Mouse (Mus musculus) retina, adult 2 months (tissue): Measurements from ENCODE around the gene Zbtb43.

Experiments
- DNase-seq: peaks from one replicate; pipeline ENCODE4 v3.0.0-alpha.2; 2012; ENCODE audit warnings: low read depth, low spot score

The Zbtb43 gene

GRCm38 (mm10) chr2:33454816-33455215 lies 13.5 kb downstream of the Zbtb43 start:
- no peak for DNase-seq

DNA sequence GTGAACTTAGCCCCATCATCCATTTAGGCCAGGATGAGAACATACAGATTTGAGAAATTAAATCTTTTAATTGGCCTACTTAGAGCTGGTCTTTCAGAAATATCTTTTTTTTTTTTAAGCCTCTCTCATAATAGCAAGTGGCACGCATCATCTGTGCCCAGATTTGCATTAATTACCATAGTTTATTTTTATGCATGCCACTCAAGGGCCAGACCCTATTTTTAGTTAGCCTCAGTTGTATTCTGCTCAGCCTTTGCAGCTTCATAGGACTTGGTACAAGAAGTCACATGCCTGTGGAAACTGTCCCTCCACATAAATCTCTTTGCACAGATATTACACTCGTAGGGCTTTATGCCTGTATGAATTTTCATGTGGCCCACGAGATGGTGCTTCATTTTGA lies 14.9 kb downstream of the Zbtb43 start:
- DNase-seq = no peak

- no peak for DNase-seq
Observed at GRCm38 (mm10) chr2:33452721-33453120, 15.6 kb downstream of the Zbtb43 start.

- DNase-seq = no peak
Observed at GRCm38 (mm10) chr2:33452140-33452539, 16.2 kb downstream of the Zbtb43 start.

DNA sequence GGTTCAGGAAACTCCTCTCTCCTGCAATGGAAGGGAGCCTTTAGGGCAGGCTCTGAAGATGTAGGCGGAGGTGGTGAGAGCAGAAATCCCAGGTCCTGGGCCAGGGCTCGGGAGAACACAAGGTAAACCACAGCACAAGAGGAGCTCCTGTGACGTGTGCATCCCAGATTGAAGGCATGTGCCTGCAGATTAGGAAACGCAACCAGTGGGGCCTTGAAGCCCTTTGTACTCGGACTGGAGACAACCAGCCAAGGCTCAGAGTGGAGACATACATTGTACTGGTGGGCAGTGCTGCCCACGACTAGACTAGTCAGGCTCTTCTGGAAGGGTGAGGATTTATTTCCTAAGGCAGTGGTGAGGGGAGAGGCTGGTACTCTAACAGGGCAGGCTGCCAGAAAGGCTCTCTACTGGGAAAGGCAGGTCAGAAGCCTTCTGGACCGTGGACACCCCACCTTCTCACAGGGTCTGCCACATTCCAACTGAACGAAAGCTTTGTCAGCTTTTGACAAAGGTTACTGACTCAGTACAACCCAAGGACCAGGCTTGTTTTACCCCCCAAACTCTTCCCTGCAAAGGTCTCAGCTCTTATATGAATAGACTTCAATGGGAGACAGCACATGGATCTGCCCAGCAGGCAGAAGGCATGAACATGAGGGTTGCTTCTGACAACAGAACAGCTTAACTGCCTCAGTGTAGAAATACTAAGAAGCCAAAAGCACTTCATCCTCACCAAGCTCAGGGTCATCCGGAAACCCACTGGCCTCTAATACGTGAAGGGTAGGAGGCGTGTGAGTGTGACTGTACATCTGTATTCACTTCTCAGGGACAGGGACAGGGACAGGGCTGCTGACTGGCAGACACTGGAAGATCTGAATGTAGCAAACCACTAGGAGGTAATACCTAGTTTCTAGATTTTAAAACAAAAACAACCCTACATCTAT lies 17.1 kb downstream of the Zbtb43 start:
- no peak for DNase-seq

DNA sequence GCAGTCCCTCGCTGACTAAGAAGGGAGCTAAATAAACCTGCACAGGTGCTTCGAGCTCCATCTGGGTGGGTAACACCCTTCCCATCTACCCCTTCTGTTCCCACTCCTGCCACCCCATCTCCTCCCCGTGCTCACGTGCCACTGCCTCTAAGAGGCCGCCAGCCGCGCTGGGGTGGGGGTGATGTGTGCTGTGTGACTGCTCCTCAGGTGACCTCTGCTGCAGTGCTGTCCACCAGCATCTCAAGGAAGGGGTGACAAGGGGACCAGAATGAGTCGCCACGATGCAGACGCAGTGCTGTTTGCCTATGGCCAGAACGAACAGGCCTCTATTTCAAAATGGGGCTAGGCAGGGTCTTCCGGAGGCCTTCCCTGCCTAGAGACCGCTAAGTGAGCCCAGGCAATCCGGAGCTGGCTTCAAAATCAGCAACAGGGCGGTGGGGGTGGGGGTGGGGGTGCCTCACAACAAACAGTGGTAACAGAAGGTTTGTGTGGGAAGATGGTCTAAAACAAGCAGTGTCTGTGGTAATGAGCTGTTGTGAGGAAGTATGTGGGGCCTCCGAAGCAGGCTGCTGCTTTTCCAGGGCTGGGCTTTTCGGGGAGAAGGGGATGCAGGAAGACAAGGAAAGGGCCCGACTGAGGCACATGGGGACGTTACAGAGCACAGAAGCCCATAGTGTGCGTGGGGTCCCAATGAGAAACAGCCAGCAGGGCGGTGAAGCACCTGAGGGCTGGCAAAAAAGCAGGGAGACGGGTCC lies 19.1 kb downstream of the Zbtb43 start:
- no peak for DNase-seq

- no peak for DNase-seq
Observed at GRCm38 (mm10) chr2:33446796-33447195, 21.6 kb downstream of the Zbtb43 start.

DNA sequence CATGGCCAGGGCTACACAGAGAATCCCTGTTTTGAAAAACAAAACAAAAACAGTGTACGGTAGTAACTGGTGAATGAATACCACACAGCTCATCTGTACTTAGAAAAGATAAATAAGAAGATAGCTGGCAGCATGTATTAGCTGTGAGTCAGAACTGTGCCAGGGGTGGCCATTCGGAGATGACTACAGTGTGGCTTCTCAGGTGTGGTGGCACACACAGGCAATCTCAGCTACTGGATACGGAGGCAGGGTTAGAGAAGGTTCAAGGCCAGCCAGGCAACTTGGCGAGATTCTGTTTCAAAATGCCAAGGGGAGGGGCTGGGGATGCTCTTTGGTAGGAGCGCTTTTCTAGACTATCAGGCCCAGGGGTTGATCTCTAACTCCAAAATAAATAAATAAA lies 22.6 kb downstream of the Zbtb43 start:
- no peak for DNase-seq

DNA sequence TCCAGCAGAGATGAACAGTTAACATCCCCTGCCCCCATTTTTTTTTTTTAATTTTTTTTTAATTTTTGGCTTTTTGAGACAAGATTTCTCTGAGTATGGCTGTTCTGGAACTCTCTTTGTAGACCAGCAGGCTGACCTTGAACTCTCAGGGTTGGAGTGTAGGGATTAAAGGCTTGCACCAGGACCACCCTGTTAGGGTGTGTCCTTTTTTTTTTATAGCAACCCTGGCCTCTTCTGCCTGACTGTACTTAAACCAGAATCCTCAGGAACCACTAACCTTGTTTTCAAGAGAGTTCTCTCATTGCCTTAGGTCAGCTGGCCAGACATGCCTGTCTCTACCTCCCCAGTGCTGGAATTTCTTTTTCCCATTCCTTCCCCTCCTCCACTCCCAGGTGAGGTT lies 23.5 kb downstream of the Zbtb43 start:
- DNase-seq = no peak

GRCm38 (mm10) chr2:33444358-33444757 lies 24.0 kb downstream of the Zbtb43 start:
- no peak for DNase-seq

- no peak for DNase-seq
Observed at GRCm38 (mm10) chr2:33442701-33443100, 25.7 kb downstream of the Zbtb43 start.

- DNase-seq = no peak
Observed at GRCm38 (mm10) chr2:33440893-33441292, 27.5 kb downstream of the Zbtb43 start.

DNA sequence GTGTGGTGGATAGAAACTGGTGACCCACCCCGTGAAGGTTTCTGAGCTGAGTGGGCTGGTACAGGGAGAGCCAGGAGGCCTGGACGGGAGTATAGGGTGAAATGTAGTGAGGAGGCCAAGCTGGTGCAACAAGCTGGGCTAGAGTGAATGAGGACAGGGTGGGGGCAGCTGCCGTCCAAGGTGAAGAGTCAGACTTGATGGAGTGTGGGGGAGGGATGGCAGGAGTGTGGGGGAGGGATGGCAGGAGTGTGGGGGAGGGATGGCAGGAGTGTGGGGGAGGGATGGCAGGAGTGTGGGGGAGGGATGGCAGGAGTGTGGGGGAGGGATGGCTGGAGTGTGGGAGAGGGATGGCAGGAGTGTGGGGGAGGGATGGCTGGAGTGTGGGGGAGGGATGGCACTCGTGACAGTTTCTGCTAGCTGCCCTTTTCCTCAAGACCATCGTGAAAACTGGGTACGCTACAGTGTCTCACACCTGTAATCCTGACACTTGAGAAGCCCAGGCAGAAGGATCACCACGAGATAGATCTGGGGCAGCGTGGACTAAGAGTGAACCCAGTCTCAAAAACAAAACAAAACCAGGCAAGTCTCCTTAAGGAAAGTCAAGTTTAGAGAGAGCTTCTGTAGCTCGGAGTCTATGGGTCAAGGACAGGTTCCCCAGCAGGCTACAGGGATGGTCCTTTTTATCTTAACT lies 28.2 kb downstream of the Zbtb43 start:
- no peak for DNase-seq

DNA sequence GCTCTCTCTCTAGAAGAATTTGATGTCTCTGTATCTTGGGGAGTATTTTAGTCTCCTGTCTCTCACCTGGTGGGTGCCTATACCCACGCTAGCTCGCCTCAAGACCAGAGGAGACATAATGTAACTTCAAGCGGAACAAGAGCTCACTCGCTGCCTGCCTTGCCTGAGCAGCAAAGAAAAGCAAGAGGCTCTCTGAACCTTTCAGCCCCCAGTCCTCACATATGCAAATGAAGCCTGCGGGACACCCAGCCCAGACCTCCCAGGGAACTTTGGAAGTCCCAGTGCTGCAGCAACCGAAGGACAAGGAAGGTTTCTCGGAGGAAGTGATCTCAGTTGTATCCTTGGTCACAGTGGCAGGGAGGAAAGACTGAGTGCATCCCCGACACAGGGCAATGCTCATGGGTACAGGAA lies 28.9 kb downstream of the Zbtb43 start:
- DNase-seq = no peak

- no peak for DNase-seq
Observed at GRCm38 (mm10) chr2:33438377-33438776, 30.0 kb downstream of the Zbtb43 start.

DNA sequence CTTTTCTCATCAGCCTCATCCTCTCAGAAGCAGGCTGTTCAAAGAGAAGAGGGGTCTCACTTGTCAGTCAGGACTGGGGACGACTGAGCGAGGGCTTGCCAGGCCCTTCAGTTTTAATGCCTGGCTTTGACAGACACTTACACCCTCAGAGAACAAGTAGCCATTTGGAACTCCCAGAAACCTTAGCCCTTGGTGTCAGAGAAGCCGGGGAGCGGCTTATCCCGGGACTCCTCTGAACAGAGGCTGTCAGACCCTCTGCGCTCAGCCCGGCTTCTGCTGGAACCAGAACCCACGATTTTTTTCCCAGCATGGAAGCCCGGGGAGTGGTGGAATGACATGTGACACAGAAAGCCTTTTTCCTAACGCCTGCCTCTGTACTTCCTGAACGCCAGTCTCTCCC lies 31.2 kb downstream of the Zbtb43 start:
- no peak for DNase-seq

- no peak for DNase-seq
Observed at GRCm38 (mm10) chr2:33436035-33436580, 32.3 kb downstream of the Zbtb43 start.

- DNase-seq = no peak
Observed at GRCm38 (mm10) chr2:33435036-33435650, 33.2 kb downstream of the Zbtb43 start.

- peak; percentile 37 for DNase-seq
Observed at GRCm38 (mm10) chr2:33432877-33433276, 35.5 kb downstream of the Zbtb43 start.

DNA sequence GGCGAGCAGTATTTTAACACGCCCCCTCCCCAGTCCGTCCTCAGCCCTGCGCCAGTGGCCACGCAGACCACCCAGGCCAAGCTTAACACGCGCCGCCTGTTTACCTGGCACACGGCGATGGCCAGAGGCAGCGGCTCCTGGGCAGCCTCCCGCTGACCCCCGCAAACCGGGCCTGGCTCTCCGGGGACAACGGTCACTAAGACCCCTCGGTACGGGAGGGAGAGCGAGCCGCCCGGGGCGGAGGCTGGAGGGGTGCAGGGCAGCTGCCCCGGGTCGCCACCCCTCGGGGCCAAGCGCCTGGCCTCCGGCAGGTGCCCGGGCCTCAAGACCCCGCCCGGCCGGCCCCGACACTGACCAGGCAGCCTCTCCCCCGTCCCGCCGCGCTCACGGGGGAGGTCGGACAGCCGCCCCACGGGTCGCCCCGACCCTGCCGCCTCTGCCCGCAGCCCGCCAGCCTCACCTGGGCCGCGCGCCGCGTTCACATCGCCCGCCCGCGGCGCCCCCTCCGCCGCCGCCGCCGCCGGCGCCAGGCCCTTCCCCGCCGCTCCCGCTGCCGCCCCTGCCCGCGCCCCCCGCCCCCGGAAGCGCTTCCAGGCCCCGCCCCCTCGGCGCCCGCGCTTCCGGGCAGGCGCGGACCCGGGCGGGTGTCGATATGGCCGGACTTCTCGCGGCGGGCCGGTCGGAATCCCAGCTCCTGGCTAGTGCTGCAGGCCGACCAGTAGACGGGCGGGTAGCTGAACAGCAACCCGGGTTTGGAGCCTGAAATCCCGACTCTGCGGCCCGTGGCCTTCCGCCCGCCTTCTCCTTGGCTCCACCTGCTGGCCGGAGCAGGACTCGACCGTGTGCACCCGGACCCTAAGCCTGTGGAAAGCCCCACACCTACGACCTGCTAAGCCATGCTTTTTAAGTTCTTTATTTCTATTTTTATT lies 37.3 kb downstream of the Zbtb43 start, which contains the start of gene Zbtb34:
Gene Zbtb34 (minus strand): TSS at position 554 of the 929 bp plus-strand sequence.
- peak; percentile 18 for DNase-seq
